Mouse (Mus musculus) megakaryocyte progenitor cell, adult 5-6 weeks (primary cell): ENCODE measurements at regions not wholly inside any gene's neighbourhood (a gene's known extent, or its start where the extent isn't known, plus 50 kb on each side); places are given as distances from the start of the nearest gene placed in this dataset.
"Not testable (repeated sequence)": the region's sequence is repeated elsewhere in the genome, so short reads cannot be mapped to it uniquely, and the experiment has no call there.

Experiments used
- ATAC-seq: replicated peaks from 2 replicates; pipeline ENCODE4 v1.8.0; 2016; ENCODE audit warnings: mild to moderate bottlenecking, moderate TSS enrichment, inconsistent platforms; ENCODE audit not compliant: poor library complexity

DNA sequence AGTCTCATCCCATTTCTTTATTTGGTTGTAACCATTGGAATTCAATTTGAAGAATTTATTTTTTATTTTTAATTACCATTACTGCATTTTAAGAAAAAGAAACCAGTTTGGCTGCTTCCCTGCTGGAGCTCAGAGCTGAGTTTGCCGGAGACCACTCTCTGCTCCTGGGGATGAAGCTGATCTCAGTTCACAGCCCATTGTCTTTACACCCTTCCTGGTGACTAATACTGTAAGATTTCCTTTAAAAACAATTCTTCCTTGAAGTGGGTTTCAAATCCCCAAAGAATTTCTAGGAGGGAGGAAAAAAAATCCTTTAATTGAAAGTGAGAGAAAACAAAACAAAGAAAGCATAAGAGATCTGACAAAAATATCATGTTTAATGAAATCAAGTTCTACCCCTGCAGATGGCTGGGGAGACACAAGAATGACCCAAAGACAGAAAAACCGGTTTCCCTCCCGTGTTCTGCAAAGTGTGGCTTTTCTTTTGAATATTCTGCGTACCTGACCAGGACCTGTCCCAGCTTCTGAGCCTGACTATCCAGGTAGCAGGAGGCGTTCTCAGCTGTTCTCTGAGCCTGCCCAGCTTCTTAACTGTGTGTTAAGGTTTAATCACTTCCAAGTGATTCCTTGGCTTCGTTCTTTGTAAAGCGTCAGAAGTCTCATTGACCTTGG, 216.1 kb downstream of the Bcl11a start:
- no peak for ATAC-seq

DNA sequence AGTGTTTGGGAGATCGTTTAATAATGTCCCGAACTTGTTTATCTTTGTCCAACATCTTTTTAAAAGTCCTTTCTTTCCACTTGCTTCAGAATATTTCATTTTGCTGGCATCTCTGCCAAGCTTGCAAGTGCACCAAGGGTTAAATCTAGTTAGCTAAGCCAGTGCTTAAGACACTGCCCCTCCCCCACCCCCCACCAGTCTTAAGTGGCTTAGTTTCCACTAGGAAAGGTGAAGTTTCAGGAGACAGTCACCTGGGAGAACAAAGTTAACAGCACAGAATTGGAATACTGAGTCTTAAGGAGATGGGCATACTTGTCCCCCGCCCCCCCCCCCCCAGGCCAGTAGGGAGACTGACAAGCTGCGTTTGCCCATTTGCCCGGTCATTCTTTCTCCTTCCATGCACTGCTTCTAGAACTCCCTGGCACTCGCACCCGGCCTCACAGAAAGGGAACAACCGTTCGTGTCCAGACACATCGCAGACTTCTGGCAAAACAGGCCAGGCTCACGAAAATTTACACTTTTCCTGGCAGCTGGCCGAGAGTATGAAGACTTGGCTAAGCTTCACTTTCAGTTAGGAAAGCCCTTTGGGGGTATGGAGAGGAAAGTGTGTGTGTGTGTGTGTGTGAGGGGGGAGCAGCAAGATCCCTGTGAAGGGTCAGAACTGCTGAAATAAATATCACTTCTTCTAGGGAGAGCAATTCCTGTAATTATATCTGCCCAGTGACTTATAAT, 219.2 kb downstream of the Bcl11a start:
- peak; percentile 42 for ATAC-seq

DNA sequence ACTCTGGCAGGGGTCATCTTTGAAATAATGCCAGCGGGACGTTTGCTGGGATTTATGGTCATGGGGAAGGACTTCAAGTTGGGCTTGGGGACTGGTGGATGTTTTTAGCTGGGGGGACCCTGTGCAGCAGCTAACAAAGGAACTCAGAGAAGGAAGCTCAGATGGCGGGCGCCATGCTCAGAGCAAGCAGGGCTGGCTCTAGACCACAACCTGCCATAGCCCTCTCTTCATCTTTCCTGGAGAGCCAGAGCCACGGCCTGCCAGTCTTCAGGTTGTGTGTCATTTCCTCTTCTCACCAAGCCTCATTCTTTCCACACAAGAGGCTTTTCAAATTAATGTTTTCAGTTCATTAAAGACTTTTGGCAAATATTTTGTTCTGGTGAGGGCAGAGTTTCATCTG, 219.9 kb downstream of the Bcl11a start:
- peak; percentile 69 for ATAC-seq

DNA sequence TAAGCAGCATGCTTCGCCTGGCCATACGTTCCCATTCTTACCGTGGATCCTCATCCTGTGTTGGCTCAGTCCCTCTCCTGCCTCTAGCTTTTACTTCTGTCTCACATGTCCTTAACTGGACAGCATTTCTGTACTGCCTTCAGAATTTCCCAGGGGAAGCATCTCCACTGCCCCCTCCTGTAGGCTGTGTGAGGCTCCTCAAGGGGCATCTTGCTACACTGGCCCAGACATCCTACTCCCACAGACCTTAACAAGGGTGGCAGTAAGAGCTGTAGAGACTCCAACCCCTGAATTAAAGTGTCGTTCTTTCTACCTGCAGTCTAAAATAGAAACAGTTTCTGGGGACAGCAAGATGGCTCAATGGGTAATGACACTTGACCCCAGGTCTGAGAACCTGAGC, 222.5 kb downstream of the Bcl11a start:
- no peak for ATAC-seq

DNA sequence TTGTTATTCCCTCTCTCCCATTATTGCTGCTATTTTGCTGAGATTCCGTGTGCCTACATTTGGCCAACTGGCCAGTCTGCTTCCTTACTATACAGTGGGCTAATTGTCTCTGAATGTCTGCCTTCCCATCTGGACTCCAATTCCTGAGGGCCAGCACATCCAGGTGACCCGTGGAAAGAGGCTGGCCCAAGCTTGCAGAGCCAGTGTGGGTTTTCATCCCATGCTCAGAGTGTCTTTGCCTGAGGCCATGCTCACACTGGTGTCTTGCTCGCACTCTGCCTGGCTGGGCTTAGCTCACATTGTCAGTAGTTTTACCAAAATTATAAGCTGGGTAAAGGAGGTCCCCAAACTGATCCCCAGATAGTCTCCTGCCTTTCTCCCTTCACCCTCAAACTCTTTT, 223.3 kb downstream of the Bcl11a start:
- ATAC-seq: no peak

DNA sequence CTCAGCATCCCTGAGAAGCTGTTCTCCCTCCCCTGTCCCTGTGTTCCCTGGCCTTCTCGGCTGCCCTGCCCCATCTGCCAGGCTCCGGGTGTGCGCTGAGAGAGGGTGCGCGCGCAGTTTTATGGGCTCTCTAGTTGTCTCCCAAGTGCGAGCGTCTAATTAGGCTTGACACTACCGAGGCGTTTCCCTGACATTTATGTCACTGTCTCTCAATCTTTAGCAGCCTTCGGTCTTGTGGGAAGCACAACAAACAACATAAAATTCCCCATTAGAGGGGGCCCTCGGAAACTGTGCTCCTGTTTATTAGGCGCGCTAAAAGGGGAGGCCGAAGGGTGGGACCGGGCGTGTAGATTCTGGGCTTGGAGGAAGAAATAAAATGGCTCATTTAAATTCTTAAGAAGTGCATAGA, 227.3 kb downstream of the Bcl11a start:
- peak; percentile 55 for ATAC-seq

DNA sequence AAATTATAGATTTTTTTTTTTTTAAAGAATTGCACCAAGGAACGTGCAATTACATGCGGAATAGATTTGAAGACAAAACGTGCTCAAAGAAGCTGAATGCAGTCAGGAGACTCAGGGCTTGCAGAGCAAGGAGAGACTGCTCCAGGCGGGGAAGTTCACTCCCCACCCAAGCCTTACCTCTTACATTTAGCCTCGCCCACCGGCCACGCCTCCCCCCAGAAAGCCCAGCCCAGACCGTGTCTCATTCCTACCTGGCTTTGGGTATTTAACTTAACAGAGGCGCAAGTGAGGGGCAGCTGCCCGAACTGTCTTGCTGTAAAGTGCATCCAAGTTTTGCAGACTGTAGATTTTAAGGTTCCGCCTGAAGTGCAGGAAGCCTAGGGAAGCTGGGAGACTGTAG, 227.8 kb downstream of the Bcl11a start:
- peak; percentile 81 for ATAC-seq

DNA sequence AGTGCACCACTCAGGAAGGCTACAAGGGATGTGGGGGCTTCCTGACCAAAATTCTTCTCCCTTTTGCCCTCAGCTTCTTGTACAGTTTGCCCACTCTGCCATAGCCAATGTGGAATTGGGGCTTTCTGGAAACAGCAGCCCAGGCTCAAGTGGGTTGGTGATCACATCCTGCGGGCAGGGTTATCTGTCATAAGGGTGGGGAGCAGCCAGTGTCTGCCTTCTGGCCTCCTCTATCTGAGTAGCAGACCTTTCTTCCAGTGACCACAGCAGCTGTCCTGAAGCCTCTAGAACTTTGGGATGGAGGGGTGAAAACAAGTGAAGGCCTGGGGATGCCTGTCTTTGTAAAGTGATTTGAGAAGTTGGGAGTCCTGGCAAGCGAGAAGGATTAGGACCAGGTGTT, 228.2 kb downstream of the Bcl11a start:
- peak; percentile 58 for ATAC-seq

DNA sequence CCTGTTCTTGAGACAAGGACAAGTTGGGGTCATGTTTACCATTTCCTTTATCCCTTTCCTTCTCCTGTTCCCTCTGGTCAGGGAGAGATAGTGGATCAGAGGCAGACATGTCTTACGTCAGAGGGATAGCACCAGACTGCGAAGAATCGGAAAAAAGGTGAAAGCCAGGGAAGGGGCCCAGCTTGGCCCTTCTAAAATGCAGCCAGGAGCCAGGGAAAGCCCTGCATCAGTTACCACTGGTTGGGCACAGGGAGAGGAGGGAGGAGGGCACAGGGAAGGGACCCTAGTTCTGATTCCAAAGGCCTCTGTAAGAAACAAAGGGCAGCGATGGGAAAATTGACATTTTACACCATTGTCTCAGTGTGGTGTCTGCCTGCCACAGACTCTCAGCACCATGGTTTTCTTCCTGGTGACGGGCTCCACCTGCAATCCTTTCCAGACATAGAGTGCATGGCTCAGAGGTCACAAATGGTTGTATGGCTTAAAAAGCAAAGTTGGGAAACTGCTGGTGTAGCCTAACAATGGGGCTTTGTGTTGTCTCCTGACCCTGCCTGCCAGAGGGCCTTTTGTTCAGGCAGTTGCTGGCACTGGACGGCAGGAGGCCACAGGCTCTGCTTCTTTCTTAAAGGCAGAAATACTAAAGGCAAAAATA, 229.9 kb downstream of the Bcl11a start:
- ATAC-seq: no peak

DNA sequence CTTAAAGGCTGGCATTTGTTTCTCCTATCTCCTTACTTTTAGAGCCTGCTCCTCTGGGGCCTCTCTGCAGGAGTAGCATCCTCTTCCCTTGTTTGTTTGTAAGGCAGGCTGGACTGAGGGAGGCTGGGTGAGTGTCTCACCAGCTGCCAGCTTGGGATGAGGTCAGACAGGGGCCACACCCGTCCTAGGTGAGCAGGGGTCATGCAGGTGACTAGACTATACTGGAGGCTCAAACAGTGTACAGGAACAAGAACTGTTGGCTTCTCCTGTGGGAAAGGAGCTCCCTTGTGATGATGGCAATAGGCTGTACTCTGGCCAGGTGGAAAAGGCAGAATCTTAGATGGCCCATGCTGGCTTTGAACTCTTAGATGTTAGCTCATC, 230.4 kb downstream of the Bcl11a start:
- no peak for ATAC-seq

DNA sequence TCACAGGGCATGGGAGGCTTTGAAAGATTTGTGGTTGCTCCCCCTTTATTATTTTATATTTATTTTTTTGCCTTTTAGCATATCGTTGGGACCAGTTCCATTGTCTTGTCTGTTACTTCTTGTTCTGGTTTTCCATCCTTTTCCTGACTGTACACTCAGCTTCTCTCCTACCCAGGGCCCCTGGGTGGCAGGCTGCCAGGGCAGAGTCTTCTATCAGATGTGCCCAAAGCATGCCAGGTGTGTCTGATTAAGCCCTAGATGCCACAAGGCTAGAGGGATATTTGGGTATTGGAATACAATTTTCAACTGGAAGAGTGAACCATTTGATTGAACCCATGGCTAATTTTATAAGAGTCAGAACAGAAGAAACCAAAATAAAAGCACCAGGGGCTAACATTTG, 236.2 kb downstream of the Bcl11a start:
- no peak for ATAC-seq

DNA sequence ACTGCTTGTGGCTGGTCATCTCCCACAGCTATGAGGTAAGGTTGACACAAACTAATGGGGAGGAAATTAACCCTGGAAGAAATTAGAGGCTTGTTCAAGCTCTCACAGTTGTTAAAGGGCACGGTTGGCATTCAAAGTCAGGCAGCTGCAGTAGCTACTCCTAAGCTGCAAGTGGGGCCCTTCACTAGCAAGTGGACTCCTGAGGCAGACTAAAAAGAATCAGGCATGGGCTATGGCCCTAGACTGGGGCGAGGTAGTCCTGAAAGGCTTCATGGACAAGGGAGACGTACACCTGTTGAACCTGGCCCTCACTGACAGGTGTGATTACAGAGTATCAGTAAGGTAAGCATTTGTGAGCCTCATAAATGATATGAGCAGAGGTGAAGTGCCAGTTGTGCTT, 237.7 kb downstream of the Bcl11a start:
- ATAC-seq: no peak

DNA sequence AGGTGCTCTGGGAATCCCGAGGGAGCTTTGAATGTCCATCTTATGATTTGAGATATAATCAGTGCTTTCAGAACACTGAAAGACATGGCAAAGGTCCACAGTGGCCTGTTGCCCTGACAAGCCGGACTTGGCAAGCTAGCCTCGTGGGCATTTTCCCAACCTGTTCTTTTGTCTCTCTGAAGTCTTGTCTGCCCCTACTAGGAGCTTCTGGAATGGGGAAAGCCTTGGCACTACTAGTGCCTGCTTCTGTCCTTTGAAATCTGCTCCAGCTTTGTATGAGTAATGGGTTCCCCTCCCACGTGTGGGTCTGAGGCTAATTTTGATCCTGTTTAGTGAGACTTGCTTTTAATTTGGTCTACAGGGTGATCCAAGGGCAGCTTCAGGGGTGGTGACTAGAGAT, 238.3 kb downstream of the Bcl11a start:
- ATAC-seq: no peak

DNA sequence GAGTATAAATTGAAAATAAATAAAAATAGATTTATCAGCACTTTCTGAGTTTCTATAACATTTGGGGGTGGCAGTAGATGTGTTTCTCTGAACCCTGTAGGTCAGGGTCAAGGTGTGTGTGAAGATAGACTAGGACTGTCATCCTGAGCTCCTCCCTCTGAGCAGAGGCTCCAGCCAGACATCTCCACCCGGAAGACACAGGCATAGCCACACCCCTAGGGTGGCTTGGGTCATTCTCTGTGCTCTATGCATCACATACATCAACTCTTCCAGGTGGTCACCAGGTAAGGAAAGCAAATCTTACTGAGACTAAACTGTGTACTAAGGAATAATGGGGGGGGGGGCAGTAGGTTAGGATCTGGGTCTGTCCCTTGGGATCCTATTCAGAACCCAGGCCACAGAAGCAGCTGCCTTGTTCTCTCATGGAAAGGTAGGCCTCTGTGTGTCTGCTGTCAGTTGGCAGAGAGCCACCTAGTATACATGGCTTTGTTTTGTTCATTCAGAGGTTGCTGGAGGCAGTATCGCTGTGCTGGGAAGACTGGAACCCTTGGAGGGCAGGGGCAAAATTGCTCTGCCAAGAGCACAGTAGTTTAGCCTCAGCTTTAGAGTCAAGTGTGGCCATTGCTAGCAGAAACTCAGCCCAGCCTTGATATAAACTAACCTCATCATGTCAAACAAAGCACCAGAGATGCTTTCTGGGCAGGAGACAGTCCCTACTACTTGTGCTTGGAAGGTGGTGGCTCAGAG, 240.3 kb downstream of the Bcl11a start:
- ATAC-seq: no peak

DNA sequence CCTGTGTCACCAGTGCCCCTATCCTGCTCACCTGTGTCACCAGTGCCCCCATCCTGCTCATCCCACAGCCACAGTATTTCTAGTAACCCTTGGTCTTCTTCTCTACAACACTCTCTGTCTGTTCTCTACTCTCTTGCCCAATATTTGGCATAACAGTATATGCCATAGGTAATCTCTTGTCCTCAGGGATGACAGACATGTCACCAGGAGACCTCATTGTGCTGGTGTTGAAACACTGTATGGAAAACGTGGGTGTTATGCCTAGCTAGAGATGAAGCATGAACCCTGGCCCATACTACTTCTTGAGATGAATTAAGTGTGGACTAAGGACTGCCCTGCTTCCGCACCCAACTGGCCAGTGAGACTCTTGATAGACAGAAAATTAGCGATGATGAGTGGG, 241.4 kb downstream of the Bcl11a start:
- no peak for ATAC-seq

DNA sequence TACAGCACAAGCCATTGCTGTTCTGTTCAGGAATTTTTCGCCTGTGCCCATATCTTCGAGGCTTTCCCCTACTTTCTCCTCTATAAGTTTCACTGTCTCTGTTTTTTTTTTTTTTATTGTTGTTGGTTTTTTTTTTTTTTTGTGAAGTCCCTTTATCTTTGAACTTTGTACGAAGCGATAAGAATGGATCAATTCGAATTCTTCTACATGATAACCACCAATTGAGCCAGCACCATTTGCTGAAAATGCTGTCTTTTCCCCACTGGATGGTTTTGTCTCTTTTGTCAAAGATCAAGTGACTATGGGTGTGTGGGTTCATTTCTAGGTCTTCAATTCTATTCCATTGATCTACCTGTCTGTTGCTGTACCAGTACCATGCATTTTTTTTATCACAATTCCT, 244.6 kb downstream of the Bcl11a start:
- ATAC-seq: not testable (repeated sequence)

DNA sequence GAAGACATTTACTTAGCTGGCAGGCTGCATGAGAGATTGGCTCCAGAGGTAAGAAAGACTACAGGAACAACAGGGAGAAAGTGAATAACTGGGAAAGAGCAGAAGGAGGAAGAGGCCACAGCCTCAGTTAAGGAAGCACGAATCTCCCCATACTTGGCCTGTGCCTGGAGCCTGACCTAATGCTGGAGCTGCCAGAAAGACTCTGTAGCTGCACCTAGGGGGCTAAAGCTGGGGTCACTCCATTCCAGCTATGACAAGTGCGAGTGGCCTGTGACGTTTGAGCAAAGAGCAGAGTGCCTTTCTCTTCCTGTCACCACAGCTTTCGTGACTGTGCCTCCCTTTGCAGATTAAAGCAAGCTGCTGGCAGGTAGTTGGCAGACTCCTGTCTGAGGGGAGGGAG, 250.6 kb downstream of the Bcl11a start:
- no peak for ATAC-seq

DNA sequence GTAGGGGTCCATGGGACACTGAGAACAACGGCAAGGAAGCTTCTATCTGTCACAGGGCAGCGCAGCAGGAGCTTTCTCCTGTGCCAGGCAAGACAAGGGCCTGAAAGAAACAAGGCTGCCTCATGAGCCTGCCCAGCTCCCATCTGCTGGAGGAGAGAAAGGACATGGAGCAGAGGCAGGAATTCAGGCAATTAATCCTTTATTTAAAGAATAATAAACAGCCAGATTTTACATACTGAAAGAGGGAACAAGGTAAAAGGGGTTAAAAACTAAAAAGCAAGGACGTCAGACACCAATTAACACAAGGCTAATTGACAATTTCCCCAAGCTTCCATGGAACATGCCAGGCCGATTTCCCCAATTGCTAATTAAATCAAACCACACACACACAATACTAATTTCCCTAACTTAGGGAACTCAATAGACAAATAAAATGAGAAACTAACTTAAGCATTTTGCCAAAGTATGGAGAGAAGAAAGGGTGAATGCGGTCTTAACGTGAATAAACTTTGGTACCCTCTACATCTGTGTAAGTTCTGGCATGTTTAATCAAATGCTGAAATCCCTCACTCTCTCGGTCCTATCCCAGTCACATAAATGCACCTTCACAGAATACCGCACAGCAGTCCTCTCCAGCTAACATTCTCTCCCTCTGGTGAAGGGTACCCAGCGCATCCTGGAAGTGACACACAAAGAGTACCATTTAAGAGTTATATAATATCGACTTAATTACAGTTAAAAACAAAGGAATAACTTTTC, 252.7 kb downstream of the Bcl11a start:
- ATAC-seq: no peak

DNA sequence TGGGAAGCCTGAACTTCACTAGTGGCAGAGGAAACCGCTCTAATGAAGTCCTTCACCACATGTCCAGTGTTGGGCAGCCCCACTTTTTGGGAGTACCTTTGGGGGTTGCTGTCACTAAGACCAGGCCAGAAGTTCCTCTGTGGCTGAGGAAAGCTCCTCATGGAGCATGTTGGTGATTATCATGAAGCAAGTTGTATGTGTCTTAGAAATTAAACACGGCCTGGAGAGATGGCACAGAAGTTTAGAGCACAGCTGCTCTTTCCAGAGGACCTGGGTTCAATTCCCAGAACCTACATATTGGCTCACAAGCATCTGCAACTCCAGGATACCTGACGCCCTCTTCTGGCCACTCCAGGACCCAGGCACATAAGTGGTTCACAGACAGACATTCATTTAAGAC, 254.4 kb downstream of the Bcl11a start:
- ATAC-seq: no peak

DNA sequence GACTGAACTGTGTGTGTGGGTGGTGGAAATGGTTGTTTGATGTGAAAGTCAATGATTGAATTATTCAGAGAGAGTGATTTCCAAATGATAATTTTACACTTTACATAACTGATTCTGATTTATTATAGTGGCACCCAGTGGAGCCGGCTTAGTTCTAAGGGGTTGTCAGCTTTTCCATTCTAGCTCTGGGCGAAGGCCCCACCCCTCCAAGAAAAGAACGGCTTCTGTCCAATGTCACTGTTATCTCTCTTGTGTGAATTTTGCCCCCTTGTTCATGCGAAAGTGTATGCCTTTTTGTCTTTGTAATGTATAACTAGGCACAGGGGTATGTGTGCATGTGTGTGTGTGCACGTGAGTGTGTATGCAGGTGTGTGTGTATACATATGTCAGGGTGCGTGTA, 255.3 kb downstream of the Bcl11a start:
- no peak for ATAC-seq

DNA sequence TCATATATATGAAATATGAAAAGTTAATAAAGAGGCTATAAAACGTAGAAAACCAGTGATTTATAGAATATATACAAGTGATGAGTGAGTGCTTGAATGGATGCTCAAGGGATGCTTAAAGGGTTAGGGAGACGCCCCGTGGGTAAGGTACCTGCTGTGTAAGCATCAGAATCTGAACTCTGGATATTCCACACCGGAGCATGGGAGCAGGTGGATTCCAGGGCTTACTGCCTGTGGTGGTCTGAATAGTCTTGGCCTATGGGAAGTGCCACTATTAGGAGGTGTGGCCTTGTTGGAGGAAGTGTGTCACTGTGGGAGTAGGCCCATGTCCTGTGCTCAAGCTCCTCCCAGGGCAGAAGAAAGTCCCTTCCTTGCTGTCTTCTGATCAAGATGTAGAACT, 257.4 kb downstream of the Bcl11a start:
- no peak for ATAC-seq
